In the genomic region with DNA sequence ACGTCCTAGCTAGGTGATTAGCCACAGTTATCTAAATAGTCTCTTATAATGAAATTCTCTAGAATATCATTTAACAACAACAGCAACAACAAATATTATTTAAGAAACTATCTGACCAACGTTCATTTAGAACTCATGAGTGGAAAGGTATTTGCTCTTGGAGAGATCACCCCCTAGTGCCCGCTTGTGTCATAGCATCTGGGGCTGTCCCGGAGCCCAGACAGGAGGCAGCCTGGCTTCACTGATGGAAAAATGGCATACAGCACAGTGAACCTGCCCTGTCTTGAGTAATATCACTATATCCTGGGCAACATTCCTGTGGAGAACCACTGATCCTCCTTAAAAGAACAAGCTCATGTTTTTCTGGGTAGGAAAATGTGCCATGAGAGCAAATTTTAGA, we compare ENCODE assay signal across 7 mouse cellular contexts.
A peak's percentile ranks its signal among the peaks of the same experiment; 100 is the strongest.
DNase-seq lines count a peak whose midpoint lies in the region; ATAC-seq and TF ChIP-seq lines count a peak whose summit lies in the region.

No protein-coding gene starts in this region.

- no peaks in the 10 kb centered on the region for H3K9me3 ChIP-seq in G1E (replicated peaks)
- no peaks in the 10 kb centered on the region for H3K9me3 ChIP-seq in lung, embryonic 14.5 days (ENCODE audit: low read depth, low read length)

- no peak overlapping the region for H3K27ac ChIP-seq in lung, embryonic 14.5 days (ENCODE audit: low read depth)

- TF ChIP-seq CTCF in G1E (IDR thresholded peaks at IDR 0.05; ENCODE audit: low read depth, low read length), result peak; percentile 59
- peak; percentile 84 for TF ChIP-seq CTCF in lung, embryonic 14.5 days (IDR thresholded peaks at IDR 0.05; ENCODE audit: low read depth)

- peaks cover 85% of the 10 kb centered on the region for H3K36me3 ChIP-seq in G1E (replicated peaks)
- H3K36me3 ChIP-seq in lung, embryonic 14.5 days (ENCODE audit: insufficient read depth), result no peaks in the 10 kb centered on the region

- peaks cover 4% of the 10 kb centered on the region; the same call in 1 of the 2 replicates for H3K4me1 ChIP-seq in G1E (ENCODE audit: insufficient read depth, low read depth, low read length)
- no peaks in the 10 kb centered on the region for H3K4me1 ChIP-seq in lung, embryonic 14.5 days (ENCODE audit: insufficient read depth)

- no peaks in the 10 kb centered on the region for H3K27me3 ChIP-seq in G1E (ENCODE audit: insufficient read depth, low read length)
- no peaks in the 10 kb centered on the region for H3K27me3 ChIP-seq in lung, embryonic 14.5 days (ENCODE audit: insufficient read depth, low read length)

- H3K4me3 ChIP-seq in G1E (ENCODE audit: low read depth, low read length), result no peak overlapping the region
- no peak overlapping the region for H3K4me3 ChIP-seq in lung, embryonic 14.5 days (ENCODE audit: low read depth, low read length)

- ATAC-seq in G1E (ENCODE audit: extremely low read depth, insufficient number of reproducible peaks, low FRiP score, poor library complexity, severe bottlenecking), result peak; percentile 54; the same call in 1 of the 2 replicates
- ATAC-seq in lung, embryonic 14.5 days (ENCODE audit: insufficient read depth), result peak; percentile 51; the same call in 1 of the 2 replicates

- 8% methylated on average over 4 of the region's 4 CpGs for WGBS in lung, embryonic 14.5 days

- H3K4me2 ChIP-seq in lung, embryonic 14.5 days, result no peak overlapping the region

- DNase-seq in G1E (ENCODE audit: low spot score), result peak; percentile 37
- DNase-seq in adrenal gland, adult 8-10 months, result peak; percentile 45
- peak; percentile 68 for DNase-seq in embryo, embryonic 11 days
- peak; percentile 81 to 85 for DNase-seq in heart, postnatal 10 days
- DNase-seq in kidney, postnatal 36 days, result peak; percentile 62 to 85
- peak; percentile 83 for DNase-seq in lung, embryonic 14.5 days
- peak; percentile 47 for DNase-seq in retina, postnatal 7 days (ENCODE audit: low read depth, low spot score)

- H3K9ac ChIP-seq in lung, embryonic 14.5 days, result no peak overlapping the region

- intact Hi-C loops in heart, postnatal 10 days (cut with DNase I), result loop anchor here (1.0 to 5.0 kb wide), 3 partner anchors 73 to 255 kb away; partner anchors contain the start of genes C530008M17Rik and Cep135
